Mouse (Mus musculus) neural tube, embryonic 14.5 days (tissue): Measurements from ENCODE around the gene Pid1. TPM values are rescaled to one million over a fixed set of nuclear protein-coding genes. Genes with fewer than 3 reads are reported as not detected.

Experiments used
- ATAC-seq: fragments of 200-750 bp; cut with Nextera tagmentation; 2 replicates; pipeline ENCODE4 v1.8.0; 2017; ENCODE audit warnings: low read depth, mild to moderate bottlenecking, moderate TSS enrichment, moderate library complexity
- H3K27ac ChIP-seq: fragments of 300-500 bp; sonication (generic); 2 replicates; pipeline ENCODE4 v1.5.1; 2014; ENCODE audit warnings: low read depth, mild to moderate bottlenecking, control low read depth, low read length, moderate library complexity, mixed read lengths
- H3K27me3 ChIP-seq: fragments of 300-500 bp; sonication (generic); 2 replicates; pipeline ENCODE4 v1.6.1; 2014; ENCODE audit warnings: low read length; ENCODE audit not compliant: control insufficient read depth, insufficient read depth
- H3K36me3 ChIP-seq: fragments of 300-500 bp; sonication (generic); 2 replicates; pipeline ENCODE4 v1.6.1; 2014; ENCODE audit warnings: low read length, mixed read lengths; ENCODE audit not compliant: control insufficient read depth, insufficient read depth
- H3K4me1 ChIP-seq: fragments of 300-500 bp; sonication (generic); 2 replicates; pipeline ENCODE4 v1.6.1; 2014; ENCODE audit warnings: low read length; ENCODE audit not compliant: control insufficient read depth, insufficient read depth
- H3K4me2 ChIP-seq: fragments of 300-500 bp; sonication (generic); 2 replicates; pipeline ENCODE4 v1.6.1; 2014; ENCODE audit warnings: mild to moderate bottlenecking, low read depth, low read length, control low read depth
- H3K4me3 ChIP-seq: fragments of 300-500 bp; sonication (generic); 2 replicates; pipeline ENCODE4 v1.5.1; 2014; ENCODE audit warnings: low read depth, low read length, control low read depth, mixed read lengths
- H3K9ac ChIP-seq: fragments of 300-500 bp; sonication (generic); replicated peaks from 2 replicates; pipeline ENCODE4 v1.6.1; 2014; ENCODE audit warnings: low read depth, mild to moderate bottlenecking, control low read depth, low read length, mixed read lengths
- H3K9me3 ChIP-seq: fragments of 300-500 bp; sonication (generic); 2 replicates; pipeline ENCODE4 v1.6.1; 2016; ENCODE audit warnings: low read length; ENCODE audit not compliant: control insufficient read depth
- WGBS: fragments of 180-500 bp; shearing (Covaris S2); extraction: QIAGEN DNeasy Blood & Tissue Kit; methylation state at CpG from one replicate; pipeline ENCODE4 v1.1.7; 2014; 5-methylcytosine and 5-hydroxymethylcytosine counted together
- polyA plus RNA-seq: library from polyadenylated mRNA; unstranded; fragments of >200 nt; fragmentation: Nextera tagmentation; extraction: Ambion mirVana; gene quantifications from 2 replicates; pipeline ENCODE4 v1.2.1, GENCODE M21; 2014

Gene Pid1
- polyA plus RNA-seq, 1 experiment from 2014 or later: 114 TPM

GRCm38 (mm10) chr1:84257656-84258055 is 106.3 kb downstream of the Pid1 start:
- no peaks in the 10 kb centered on the region for H3K27me3 ChIP-seq
- H3K4me3 ChIP-seq: no peak overlapping the region
- H3K4me2 ChIP-seq: no peak overlapping the region
- no peaks in the 10 kb centered on the region for H3K9me3 ChIP-seq
- no peaks in the 10 kb centered on the region for H3K36me3 ChIP-seq
- H3K27ac ChIP-seq: no peak overlapping the region
- no peaks in the 10 kb centered on the region; the same call in 1 of the 2 replicates for H3K4me1 ChIP-seq
- 96% methylated on average over 2 of the region's 2 CpGs for WGBS
- ATAC-seq: no peak
- no peak overlapping the region for H3K9ac ChIP-seq

GRCm38 (mm10) chr1:84254361-84254760 is 109.6 kb downstream of the Pid1 start:
- Histone ChIP-seq H3K4me3 (no peak overlapping the region), H3K36me3 (no peaks in the 10 kb centered on the region)
- WGBS: 65% methylated on average over 5 of the region's 5 CpGs

GRCm38 (mm10) chr1:84253838-84254237 is 110.1 kb downstream of the Pid1 start:
- H3K4me2 ChIP-seq: no peak overlapping the region
- H3K9me3 ChIP-seq: no peaks in the 10 kb centered on the region
- peak; percentile 66; the same call in 1 of the 2 replicates for ATAC-seq
- H3K9ac ChIP-seq: no peak overlapping the region
- WGBS: 15% methylated on average over 3 of the region's 3 CpGs
- H3K36me3 ChIP-seq: no peaks in the 10 kb centered on the region
- H3K27ac ChIP-seq: no peak overlapping the region
- no peak overlapping the region for H3K4me3 ChIP-seq
- no peaks in the 10 kb centered on the region for H3K27me3 ChIP-seq
- H3K4me1 ChIP-seq: no peaks in the 10 kb centered on the region; the same call in 1 of the 2 replicates

More at GRCm38 (mm10) chr1:84254361-84254760, 109.6 kb downstream of the Pid1 start:
- Histone ChIP-seq H3K9ac (no peak overlapping the region), H3K4me1 (no peaks in the 10 kb centered on the region; the same call in 1 of the 2 replicates), H3K9me3 (no peaks in the 10 kb centered on the region), H3K27ac (no peak overlapping the region), H3K4me2 (no peak overlapping the region), H3K27me3 (no peaks in the 10 kb centered on the region)
- no peak; the same call in 1 of the 2 replicates for ATAC-seq

DNA sequence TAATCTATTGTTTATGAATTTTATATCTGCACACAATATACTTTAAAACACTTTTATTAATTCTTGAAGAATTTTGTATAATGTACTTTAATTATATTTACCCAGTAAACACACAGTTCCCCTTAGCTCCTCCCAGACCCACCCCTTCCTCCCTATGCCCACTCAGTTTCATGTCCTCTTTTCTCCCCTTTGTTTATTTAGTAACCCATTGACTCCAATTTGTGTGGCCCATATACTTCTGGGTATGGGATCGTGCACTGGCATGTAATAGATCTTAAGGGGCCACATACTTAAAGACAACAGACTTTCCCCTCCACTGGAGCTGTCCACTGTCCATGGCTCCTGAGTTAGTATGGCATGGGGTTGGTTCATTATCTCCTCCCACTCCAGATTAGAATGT is 112.8 kb downstream of the Pid1 start:
- no peak overlapping the region for H3K9ac ChIP-seq
- H3K9me3 ChIP-seq: no peaks in the 10 kb centered on the region
- no peaks in the 10 kb centered on the region for H3K36me3 ChIP-seq
- no peak for ATAC-seq
- H3K4me3 ChIP-seq: no peak overlapping the region
- H3K27me3 ChIP-seq: no peaks in the 10 kb centered on the region
- H3K4me2 ChIP-seq: no peak overlapping the region
- 39% methylated on average over 1 of the region's 1 CpGs for WGBS
- no peak overlapping the region for H3K27ac ChIP-seq
- no peaks in the 10 kb centered on the region; the same call in 1 of the 2 replicates for H3K4me1 ChIP-seq

DNA sequence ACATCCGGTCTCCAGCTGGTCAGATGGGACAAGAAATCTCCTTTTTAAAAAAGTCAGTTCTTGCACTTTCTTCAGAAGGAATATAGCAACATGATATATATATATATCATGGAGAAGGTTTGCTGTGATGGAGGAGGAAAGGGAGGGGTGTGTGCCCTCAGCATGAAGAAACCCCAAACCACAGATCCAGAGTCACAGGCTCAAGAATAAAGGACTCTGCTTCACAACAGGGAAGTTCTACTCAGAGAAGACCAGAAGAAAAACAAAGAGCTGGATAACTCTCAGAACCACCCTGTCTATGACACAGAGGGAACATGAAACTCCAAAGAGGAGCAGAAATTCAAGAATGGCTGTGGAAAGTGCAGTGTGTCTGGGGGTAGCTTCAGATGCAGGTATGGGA is 113.2 kb downstream of the Pid1 start:
- no peak for ATAC-seq
- no peaks in the 10 kb centered on the region; the same call in 1 of the 2 replicates for H3K4me1 ChIP-seq

GRCm38 (mm10) chr1:84249772-84250338 is 114.1 kb downstream of the Pid1 start:
- ATAC-seq: no peak
- H3K27me3 ChIP-seq: no peaks in the 10 kb centered on the region
- H3K4me2 ChIP-seq: no peak overlapping the region
- no peak overlapping the region for H3K9ac ChIP-seq
- H3K9me3 ChIP-seq: no peaks in the 10 kb centered on the region
- no peaks in the 10 kb centered on the region for H3K36me3 ChIP-seq
- H3K4me3 ChIP-seq: no peak overlapping the region
- WGBS: 56% methylated on average over 6 of the region's 6 CpGs
- H3K27ac ChIP-seq: no peak overlapping the region
- no peaks in the 10 kb centered on the region; the same call in 1 of the 2 replicates for H3K4me1 ChIP-seq

More for the DNA sequence above, 113.2 kb downstream of the Pid1 start:
- no peaks in the 10 kb centered on the region for H3K27me3 ChIP-seq
- no peak overlapping the region for H3K4me2 ChIP-seq
- H3K36me3 ChIP-seq: no peaks in the 10 kb centered on the region
- H3K27ac ChIP-seq: no peak overlapping the region
- 91% methylated on average over 1 of the region's 1 CpGs for WGBS
- no peak overlapping the region for H3K4me3 ChIP-seq
- no peak overlapping the region for H3K9ac ChIP-seq
- H3K9me3 ChIP-seq: no peaks in the 10 kb centered on the region

GRCm38 (mm10) chr1:84247111-84247510 is 116.9 kb downstream of the Pid1 start:
- Histone ChIP-seq H3K9ac (no peak overlapping the region), H3K4me3 (no peak overlapping the region), H3K4me1 (no peaks in the 10 kb centered on the region), H3K36me3 (no peaks in the 10 kb centered on the region), H3K4me2 (no peak overlapping the region), H3K27ac (no peak overlapping the region), H3K27me3 (no peaks in the 10 kb centered on the region), H3K9me3 (no peaks in the 10 kb centered on the region)
- WGBS: 85% methylated on average over 3 of the region's 3 CpGs
- no peak for ATAC-seq

DNA sequence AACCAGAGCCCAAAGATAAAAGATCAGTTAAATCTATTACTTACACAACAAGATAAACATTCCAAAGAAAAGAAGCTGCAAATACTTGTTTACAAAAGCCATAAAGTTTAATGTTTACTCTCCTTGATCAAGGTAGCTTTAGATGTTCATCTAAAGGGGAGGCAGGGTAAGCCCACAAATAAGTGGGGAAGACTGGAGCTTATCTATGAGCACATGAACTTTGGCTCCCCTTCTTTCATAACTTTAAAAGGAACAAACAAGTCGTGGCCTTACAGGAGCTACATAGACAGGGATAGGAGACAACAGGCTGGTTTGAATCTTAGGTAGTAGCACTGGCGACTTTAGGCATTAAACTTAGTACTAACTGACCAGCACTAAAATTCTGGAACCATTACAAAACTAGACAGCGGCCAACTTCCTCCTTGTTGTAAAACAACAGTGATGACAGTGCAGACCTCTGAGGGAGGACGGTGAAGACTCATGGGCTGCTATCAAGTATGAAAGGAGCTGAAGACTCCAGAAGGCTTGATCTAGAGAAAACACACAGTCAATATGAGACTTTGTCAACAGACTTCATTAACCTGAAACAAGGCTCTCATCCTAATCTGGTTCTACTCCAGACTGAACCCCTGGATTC is 122.7 kb downstream of the Pid1 start:
- no peaks in the 10 kb centered on the region for H3K9me3 ChIP-seq
- no peak for ATAC-seq
- no peaks in the 10 kb centered on the region for H3K27me3 ChIP-seq
- no peak overlapping the region for H3K4me2 ChIP-seq
- no peak overlapping the region for H3K9ac ChIP-seq
- no peak overlapping the region for H3K27ac ChIP-seq
- 86% methylated on average over 4 of the region's 4 CpGs for WGBS
- H3K36me3 ChIP-seq: no peaks in the 10 kb centered on the region
- H3K4me1 ChIP-seq: no peaks in the 10 kb centered on the region
- H3K4me3 ChIP-seq: no peak overlapping the region

- H3K9me3 ChIP-seq: no peaks in the 10 kb centered on the region
- H3K27ac ChIP-seq: no peak overlapping the region
- no peak overlapping the region for H3K4me2 ChIP-seq
- ATAC-seq: no peak
- H3K36me3 ChIP-seq: no peaks in the 10 kb centered on the region
- H3K4me3 ChIP-seq: no peak overlapping the region
- H3K27me3 ChIP-seq: no peaks in the 10 kb centered on the region
- H3K9ac ChIP-seq: no peak overlapping the region
- 86% methylated on average over 2 of the region's 2 CpGs for WGBS
- H3K4me1 ChIP-seq: no peaks in the 10 kb centered on the region
Observed at GRCm38 (mm10) chr1:84240203-84240602, 123.8 kb downstream of the Pid1 start.
